Mouse (Mus musculus) forebrain, embryonic 14.5 days (tissue): Measurements from ENCODE around the gene Setd2. TPM values are rescaled to one million over a fixed set of nuclear protein-coding genes. Genes with fewer than 3 reads are reported as not detected.

Experiments used
- ATAC-seq: fragments of 200-750 bp; cut with Nextera tagmentation; 2 replicates; pipeline ENCODE4 v1.8.0; 2017; ENCODE audit warnings: mild to moderate bottlenecking, moderate library complexity
- DNase-seq: peaks from one replicate; pipeline ENCODE4 v3.0.0-alpha.2; 2015; ENCODE audit warnings: low spot score
- H3K27ac ChIP-seq: fragments of 300-500 bp; sonication (generic); 2 replicates; pipeline ENCODE4 v1.5.1; 2014; ENCODE audit warnings: low read depth, mild to moderate bottlenecking, control low read depth, low read length, moderate library complexity
- H3K27me3 ChIP-seq: fragments of 300-500 bp; sonication (generic); replicated peaks from 2 replicates; pipeline ENCODE4 v1.6.1; 2014; ENCODE audit warnings: low read length, control low read depth, mixed read lengths; ENCODE audit not compliant: control insufficient read depth, insufficient read depth
- H3K36me3 ChIP-seq: fragments of 300-500 bp; sonication (generic); 2 replicates; pipeline ENCODE4 v1.6.1; 2014; ENCODE audit warnings: low read length, control low read depth; ENCODE audit not compliant: control insufficient read depth, insufficient read depth
- H3K4me1 ChIP-seq: fragments of 300-500 bp; sonication (generic); 2 replicates; pipeline ENCODE4 v1.6.1; 2014; ENCODE audit warnings: antibody characterized with exemption, low read length, control low read depth; ENCODE audit not compliant: control insufficient read depth, insufficient read depth
- H3K4me2 ChIP-seq: fragments of 300-500 bp; sonication (generic); 2 replicates; pipeline ENCODE4 v1.6.1; 2014; ENCODE audit warnings: mild to moderate bottlenecking, control low read depth, low read length
- H3K4me3 ChIP-seq: fragments of 300-500 bp; sonication (generic); 2 replicates; pipeline ENCODE4 v1.5.1; 2014; ENCODE audit warnings: low read depth, low read length, control low read depth
- H3K9ac ChIP-seq: fragments of 300-500 bp; sonication (generic); 2 replicates; pipeline ENCODE4 v1.6.1; 2014; ENCODE audit warnings: mild to moderate bottlenecking, low read length, control low read depth, moderate library complexity
- H3K9me3 ChIP-seq: fragments of 300-500 bp; sonication (generic); replicated peaks from 2 replicates; pipeline ENCODE4 v1.6.1; 2016; ENCODE audit warnings: low read length, control low read depth, mixed read lengths; ENCODE audit not compliant: control insufficient read depth
- WGBS: fragments of 180-500 bp; shearing (Covaris S2); extraction: QIAGEN DNeasy Blood & Tissue Kit; methylation state at CpG from one replicate; pipeline ENCODE4 v1.1.7; 2014; 5-methylcytosine and 5-hydroxymethylcytosine counted together
- polyA plus RNA-seq: library from polyadenylated mRNA; unstranded; fragments of >200 nt; fragmentation: Nextera tagmentation; extraction: Ambion mirVana; gene quantifications from 2 replicates; pipeline ENCODE4 v1.2.1, GENCODE M21; 2014

The Setd2 gene
- polyA plus RNA-seq, 1 experiment from 2014 or later: 36.1 TPM

GRCm38 (mm10) chr9:110533645-110534044 is 1.2 kb downstream of the Setd2 start:
- WGBS: 48% methylated on average over 5 of the region's 5 CpGs

GRCm38 (mm10) chr9:110535114-110535513 is 2.7 kb downstream of the Setd2 start:
- H3K4me1 ChIP-seq: peaks cover 22% of the 10 kb centered on the region
- H3K36me3 ChIP-seq: no peaks in the 10 kb centered on the region
- no peak for ATAC-seq
- H3K4me2 ChIP-seq: peak overlapping the region; percentile 5; the same call in 1 of the 2 replicates
- no peaks in the 10 kb centered on the region for H3K9me3 ChIP-seq
- H3K27ac ChIP-seq: no peak overlapping the region
- H3K27me3 ChIP-seq: no peaks in the 10 kb centered on the region
- no peak for DNase-seq
- 59% methylated on average over 2 of the region's 2 CpGs for WGBS
- H3K4me3 ChIP-seq: no peak overlapping the region
- H3K9ac ChIP-seq: no peak overlapping the region

More at GRCm38 (mm10) chr9:110533645-110534044, 1.2 kb downstream of the Setd2 start:
- ATAC-seq: no peak
- DNase-seq: no peak
- Histone ChIP-seq H3K4me3 (peak overlapping the region; percentile 98), H3K27me3 (no peaks in the 10 kb centered on the region), H3K4me2 (peak overlapping the region; percentile 84), H3K36me3 (no peaks in the 10 kb centered on the region), H3K4me1 (peaks cover 22% of the 10 kb centered on the region), H3K9ac (peak overlapping the region; percentile 99), H3K9me3 (no peaks in the 10 kb centered on the region), H3K27ac (no peak overlapping the region)

GRCm38 (mm10) chr9:110536636-110537035 is 4.2 kb downstream of the Setd2 start:
- no peak overlapping the region for H3K4me3 ChIP-seq
- DNase-seq: no peak
- H3K27me3 ChIP-seq: no peaks in the 10 kb centered on the region
- H3K27ac ChIP-seq: no peak overlapping the region
- no peak for ATAC-seq
- H3K4me2 ChIP-seq: no peak overlapping the region
- no peaks in the 10 kb centered on the region for H3K36me3 ChIP-seq
- no peak overlapping the region for H3K9ac ChIP-seq
- H3K9me3 ChIP-seq: no peaks in the 10 kb centered on the region
- peaks cover 22% of the 10 kb centered on the region for H3K4me1 ChIP-seq
- 97% methylated on average over 2 of the region's 2 CpGs for WGBS

GRCm38 (mm10) chr9:110538511-110538910 is 6.1 kb downstream of the Setd2 start:
- Histone ChIP-seq H3K4me1 (peaks cover 21% of the 10 kb centered on the region), H3K27me3 (no peaks in the 10 kb centered on the region), H3K4me3 (no peak overlapping the region), H3K36me3 (no peaks in the 10 kb centered on the region), H3K9me3 (no peaks in the 10 kb centered on the region), H3K9ac (no peak overlapping the region), H3K4me2 (no peak overlapping the region), H3K27ac (no peak overlapping the region)
- no peak for ATAC-seq
- DNase-seq: no peak

GRCm38 (mm10) chr9:110541988-110542387 is 9.6 kb downstream of the Setd2 start:
- ATAC-seq: no peak
- Histone ChIP-seq H3K4me3 (no peak overlapping the region), H3K27me3 (no peaks in the 10 kb centered on the region), H3K9me3 (no peaks in the 10 kb centered on the region), H3K4me1 (no peaks in the 10 kb centered on the region), H3K4me2 (no peak overlapping the region), H3K36me3 (no peaks in the 10 kb centered on the region), H3K27ac (no peak overlapping the region), H3K9ac (no peak overlapping the region)
- DNase-seq: no peak
- 89% methylated on average over 4 of the region's 4 CpGs for WGBS

- H3K36me3 ChIP-seq: peaks cover 58% of the 10 kb centered on the region
- no peak overlapping the region for H3K4me2 ChIP-seq
- H3K27ac ChIP-seq: no peak overlapping the region
- H3K27me3 ChIP-seq: no peaks in the 10 kb centered on the region
- H3K9ac ChIP-seq: no peak overlapping the region
- H3K4me1 ChIP-seq: no peaks in the 10 kb centered on the region
- no peak for DNase-seq
- 97% methylated on average over 19 of the region's 19 CpGs for WGBS
- no peak overlapping the region for H3K4me3 ChIP-seq
- no peaks in the 10 kb centered on the region for H3K9me3 ChIP-seq
- no peak for ATAC-seq
These were observed 15.9 kb downstream of the Setd2 start for GRCm38 (mm10) chr9:110548261-110548660.

- Histone ChIP-seq H3K4me3 (no peak overlapping the region), H3K36me3 (peaks cover 69% of the 10 kb centered on the region), H3K9ac (no peak overlapping the region), H3K27ac (no peak overlapping the region), H3K27me3 (no peaks in the 10 kb centered on the region), H3K4me1 (no peaks in the 10 kb centered on the region), H3K9me3 (no peaks in the 10 kb centered on the region), H3K4me2 (no peak overlapping the region)
- DNase-seq (peak; percentile 10), ATAC-seq (no peak)
These were observed 35.9 kb downstream of the Setd2 start for GRCm38 (mm10) chr9:110568309-110568708.

GRCm38 (mm10) chr9:110582161-110582560 is 49.8 kb downstream of the Setd2 start:
- DNase-seq (no peak), ATAC-seq (no peak)
- H3K27ac ChIP-seq: no peak overlapping the region
- WGBS: 89% methylated on average over 2 of the region's 2 CpGs
- H3K9me3 ChIP-seq: no peaks in the 10 kb centered on the region
- H3K9ac ChIP-seq: no peak overlapping the region
- H3K4me3 ChIP-seq: no peak overlapping the region
- no peak overlapping the region for H3K4me2 ChIP-seq
- no peaks in the 10 kb centered on the region for H3K27me3 ChIP-seq
- H3K4me1 ChIP-seq: no peaks in the 10 kb centered on the region
- peaks cover 19% of the 10 kb centered on the region; the same call in 1 of the 2 replicates for H3K36me3 ChIP-seq

- no peaks in the 10 kb centered on the region for H3K27me3 ChIP-seq
- no peak overlapping the region for H3K27ac ChIP-seq
- no peak for DNase-seq
- H3K36me3 ChIP-seq: peaks cover 14% of the 10 kb centered on the region; the same call in 1 of the 2 replicates
- no peak overlapping the region for H3K9ac ChIP-seq
- H3K4me1 ChIP-seq: no peaks in the 10 kb centered on the region
- no peak overlapping the region for H3K4me3 ChIP-seq
- 97% methylated on average over 1 of the region's 1 CpGs for WGBS
- no peak for ATAC-seq
- H3K4me2 ChIP-seq: no peak overlapping the region
- no peaks in the 10 kb centered on the region for H3K9me3 ChIP-seq
These were observed 51.1 kb downstream of the Setd2 start for GRCm38 (mm10) chr9:110583521-110583920.
